Mouse (Mus musculus) liver, embryonic 16.5 days (tissue): ENCODE results near the gene Mc1r. TPM values are rescaled to one million over a fixed set of nuclear protein-coding genes. Genes with fewer than 3 reads are reported as not detected.
"Not testable (repeated sequence)": the region's sequence is repeated elsewhere in the genome, so short reads cannot be mapped to it uniquely, and the experiment has no call there.

Experiments used
- ATAC-seq: fragments of 200-750 bp; cut with Nextera tagmentation; 2 replicates; pipeline ENCODE4 v1.8.0; 2017; ENCODE audit warnings: low read depth, mild to moderate bottlenecking, moderate number of reproducible peaks, moderate library complexity
- H3K27ac ChIP-seq: fragments of 300-500 bp; sonication (generic); 2 replicates; pipeline ENCODE4 v1.5.1; 2014; ENCODE audit warnings: mild to moderate bottlenecking, low read length
- H3K27me3 ChIP-seq: fragments of 300-500 bp; sonication (generic); 2 replicates; pipeline ENCODE4 v1.6.1; 2014; ENCODE audit warnings: low read depth, low read length, mixed read lengths; ENCODE audit not compliant: control insufficient read depth, insufficient read depth
- H3K36me3 ChIP-seq: fragments of 300-500 bp; sonication (generic); 2 replicates; pipeline ENCODE4 v1.6.1; 2014; ENCODE audit warnings: mild to moderate bottlenecking; ENCODE audit not compliant: control insufficient read depth, insufficient read depth
- H3K4me1 ChIP-seq: fragments of 300-500 bp; sonication (generic); 2 replicates; pipeline ENCODE4 v1.6.1; 2014; ENCODE audit warnings: low read depth, low read length, mixed read lengths; ENCODE audit not compliant: control insufficient read depth
- H3K4me2 ChIP-seq: fragments of 300-500 bp; sonication (generic); 2 replicates; pipeline ENCODE4 v1.6.1; 2014; ENCODE audit warnings: low read depth, low read length, mixed read lengths
- H3K4me3 ChIP-seq: fragments of 300-500 bp; sonication (generic); 2 replicates; pipeline ENCODE4 v1.5.1; 2014; ENCODE audit warnings: low read depth, mild to moderate bottlenecking, low read length
- H3K9ac ChIP-seq: fragments of 300-500 bp; sonication (generic); 2 replicates; pipeline ENCODE4 v1.6.1; 2014; ENCODE audit warnings: low read depth, low read length
- H3K9me3 ChIP-seq: fragments of 300-500 bp; sonication (generic); replicated peaks from 2 replicates; pipeline ENCODE4 v1.6.1; 2016; ENCODE audit warnings: low read length; ENCODE audit not compliant: control insufficient read depth
- WGBS: fragments of 180-500 bp; shearing (Covaris S2); extraction: QIAGEN DNeasy Blood & Tissue Kit; methylation state at CpG from one replicate; pipeline ENCODE4 v1.1.7; 2014; ENCODE audit not compliant: insufficient replicate concordance; 5-methylcytosine and 5-hydroxymethylcytosine counted together
- polyA plus RNA-seq: library from polyadenylated mRNA; unstranded; fragments of >200 nt; fragmentation: Nextera tagmentation; extraction: Ambion mirVana; gene quantifications from 2 replicates; pipeline ENCODE4 v1.2.1, GENCODE M21; 2015

Gene Mc1r
- polyA plus RNA-seq, 1 experiment from 2014 or later = not detected

DNA sequence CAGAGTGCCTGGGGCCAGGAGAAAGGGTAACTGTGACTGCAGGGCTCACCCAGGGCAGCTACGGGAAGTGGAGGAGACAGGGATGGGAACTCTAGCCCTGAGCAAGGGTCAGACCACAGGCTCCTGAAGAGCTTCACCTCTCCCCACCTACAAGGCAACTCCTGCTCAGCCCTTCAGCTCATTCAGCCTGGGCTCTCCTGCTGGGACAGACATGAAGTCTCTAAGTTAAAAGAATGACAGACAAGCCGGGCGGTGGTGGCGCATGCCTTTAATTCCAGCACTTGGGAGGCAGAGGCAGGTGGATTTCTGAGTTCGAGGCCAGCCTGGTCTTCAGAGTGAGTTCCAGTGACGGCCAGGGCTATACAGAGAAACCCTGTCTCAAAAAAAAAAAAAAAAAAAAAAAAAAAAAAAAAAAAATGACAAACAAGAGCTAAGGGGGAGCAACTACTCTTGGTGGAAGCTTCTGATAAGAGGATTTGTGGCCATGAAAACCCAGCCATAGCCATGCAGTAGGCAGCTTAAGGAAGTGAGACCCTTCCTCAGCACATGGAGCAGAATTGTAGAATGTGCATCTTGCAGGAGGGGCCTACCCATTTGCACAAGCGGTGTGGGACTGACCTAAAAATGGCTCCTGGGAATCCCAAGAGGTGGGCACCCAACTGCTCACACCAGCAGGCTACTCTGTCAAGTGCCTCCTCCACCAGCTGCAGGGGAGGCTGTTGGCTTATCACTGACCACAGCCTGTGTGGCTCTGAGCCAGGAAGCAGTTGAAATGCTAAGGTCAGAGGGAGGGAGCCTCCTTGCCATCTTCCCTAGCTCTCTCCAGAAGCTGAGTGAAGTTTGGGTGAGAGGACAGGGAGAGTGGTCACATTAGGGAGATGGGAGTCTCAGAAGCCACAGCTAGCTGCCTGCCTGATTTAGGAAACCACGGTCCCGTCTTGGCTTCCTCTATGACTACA, 2.0 kb downstream of the Mc1r start:
- no peak overlapping the region for H3K9ac ChIP-seq
- H3K27me3 ChIP-seq = peaks cover 51% of the 10 kb centered on the region
- WGBS = 20% methylated on average over 9 of the region's 9 CpGs

DNA sequence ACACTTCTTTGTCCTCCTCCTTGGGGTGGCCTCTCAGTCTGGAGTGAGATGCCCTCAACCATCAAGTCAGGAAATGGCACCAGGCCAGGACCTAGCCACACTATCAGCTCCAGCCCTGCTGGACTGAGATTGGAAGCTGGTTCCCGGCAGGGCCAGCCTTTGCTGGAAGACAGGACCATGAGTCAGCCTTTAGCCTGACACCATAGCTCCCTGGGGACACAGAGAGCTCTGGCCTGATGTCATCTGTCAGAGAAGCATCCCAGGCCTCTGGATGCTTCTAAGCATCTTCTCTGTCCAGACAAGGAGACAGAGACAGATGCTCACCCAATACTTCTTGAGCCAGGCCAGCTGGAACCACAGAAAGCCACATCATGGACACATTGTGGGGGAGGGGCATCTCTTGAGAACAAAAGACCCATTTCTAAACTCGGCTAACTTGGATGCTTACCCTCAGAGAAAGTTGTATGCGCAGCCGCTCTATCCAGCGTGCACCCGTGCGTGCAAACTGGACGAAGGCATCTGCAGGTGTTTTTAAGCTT, 3.2 kb downstream of the Mc1r start:
- H3K4me3 ChIP-seq = no peak overlapping the region
- H3K36me3 ChIP-seq = no peaks in the 10 kb centered on the region
- H3K9me3 ChIP-seq = no peaks in the 10 kb centered on the region
- WGBS = 67% methylated on average over 8 of the region's 8 CpGs
- no peak overlapping the region for H3K9ac ChIP-seq
- ATAC-seq = 0 out of 2 replicates have a peak, but pooled peaks have one; percentile 9
- H3K27me3 ChIP-seq = peaks cover 51% of the 10 kb centered on the region
- H3K27ac ChIP-seq = no peak overlapping the region
- no peak overlapping the region for H3K4me2 ChIP-seq
- peaks cover 48% of the 10 kb centered on the region for H3K4me1 ChIP-seq

More for the DNA sequence above, 2.0 kb downstream of the Mc1r start:
- Histone ChIP-seq H3K27ac (no peak overlapping the region), H3K36me3 (no peaks in the 10 kb centered on the region), H3K4me3 (no peak overlapping the region), H3K4me2 (peak overlapping the region; percentile 18; the same call in 1 of the 2 replicates), H3K9me3 (no peaks in the 10 kb centered on the region), H3K4me1 (peaks cover 48% of the 10 kb centered on the region)
- peak; percentile 68 for ATAC-seq

DNA sequence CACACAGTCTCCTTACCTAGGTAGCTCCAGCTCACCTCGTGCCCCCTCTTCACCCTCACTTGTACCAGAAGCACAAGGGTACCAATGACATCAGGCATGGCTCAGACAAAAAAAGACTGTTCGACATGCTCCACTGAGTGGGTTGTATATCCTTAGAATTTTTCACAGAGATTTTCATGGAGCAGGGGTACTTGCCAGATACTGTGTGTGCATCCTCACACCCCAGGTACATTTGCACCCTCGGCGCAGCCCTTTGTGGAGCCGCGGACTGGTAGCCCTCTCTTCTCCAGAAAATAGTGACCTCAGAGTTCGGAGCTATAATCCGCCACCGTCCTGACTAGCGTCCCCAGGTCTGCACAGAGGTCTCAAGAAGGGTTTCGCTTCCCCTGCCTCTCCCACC, 3.9 kb downstream of the Mc1r start:
- H3K4me1 ChIP-seq = peaks cover 48% of the 10 kb centered on the region
- H3K4me3 ChIP-seq = no peak overlapping the region
- H3K27ac ChIP-seq = no peak overlapping the region
- peaks cover 51% of the 10 kb centered on the region for H3K27me3 ChIP-seq
- no peak for ATAC-seq
- 18% methylated on average over 11 of the region's 11 CpGs for WGBS
- no peak overlapping the region; the same call in 1 of the 2 replicates for H3K4me2 ChIP-seq
- no peaks in the 10 kb centered on the region for H3K36me3 ChIP-seq
- no peaks in the 10 kb centered on the region for H3K9me3 ChIP-seq
- no peak overlapping the region for H3K9ac ChIP-seq

DNA sequence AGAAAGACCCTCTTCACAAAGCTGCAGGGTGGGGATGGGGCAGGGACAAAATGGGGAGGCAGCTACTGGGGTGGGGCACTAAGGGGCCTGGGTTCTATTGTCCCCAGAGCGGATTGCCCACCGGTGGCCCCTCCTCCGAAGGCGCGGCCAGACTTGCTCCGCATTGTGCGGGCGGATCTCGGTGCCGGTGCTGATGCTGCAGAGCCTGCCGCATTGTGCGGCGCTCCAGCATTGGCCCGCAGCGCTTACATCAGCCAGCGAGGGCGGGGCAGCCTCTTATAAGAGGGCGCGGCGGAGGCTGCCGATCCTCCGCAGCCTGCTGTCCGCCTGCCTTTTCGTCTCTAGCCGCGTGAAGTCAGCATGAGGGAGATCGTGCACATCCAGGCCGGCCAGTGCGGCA, 4.3 kb downstream of the Mc1r start, which contains the start of gene Tubb3:
Gene Tubb3, plus strand, starts transcription at position 179 of the 400 bp plus-strand sequence.
- H3K4me2 ChIP-seq = peak within 1 kb of the TSS; percentile 31
- no peaks in the 10 kb centered on the region for H3K36me3 ChIP-seq
- H3K4me3 ChIP-seq = peak within 1 kb of the TSS; percentile 7
- WGBS = under 1% methylated on average over 29 of the region's 29 CpGs
- no peaks in the 10 kb centered on the region for H3K9me3 ChIP-seq
- H3K27ac ChIP-seq = no peak within 1 kb of the TSS
- H3K27me3 ChIP-seq = peaks cover 51% of the 10 kb centered on the region
- peak; percentile 64 for ATAC-seq
- no peak within 1 kb of the TSS for H3K9ac ChIP-seq
- peaks cover 48% of the 10 kb centered on the region for H3K4me1 ChIP-seq

DNA sequence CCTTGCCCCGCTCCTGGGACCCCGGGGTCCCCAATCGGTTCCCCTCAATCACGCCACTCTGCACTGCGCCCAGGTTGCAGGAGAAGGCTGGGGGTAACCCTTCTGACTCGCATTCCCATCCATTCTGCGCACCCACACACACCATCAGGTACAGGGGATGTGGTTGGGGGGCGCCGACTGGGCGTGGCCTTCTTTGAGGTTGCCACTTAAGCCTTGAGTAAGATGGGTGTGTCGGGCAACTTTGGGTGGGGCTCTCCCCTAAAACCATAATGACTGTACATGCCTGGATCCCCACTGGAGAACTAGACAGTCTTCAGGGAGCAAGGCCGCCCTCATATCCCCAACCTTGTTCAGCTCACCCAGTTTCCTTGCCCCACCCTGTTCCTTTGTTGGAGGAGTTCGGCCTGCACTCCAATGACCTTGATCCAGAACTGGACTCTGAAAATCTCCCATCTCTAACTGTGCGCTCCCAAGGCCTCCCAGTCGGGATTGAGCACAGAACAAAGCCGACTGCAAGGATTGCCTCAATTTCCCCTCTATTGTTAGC, 4.9 kb downstream of the Mc1r start:
- no peak for ATAC-seq
- Histone ChIP-seq H3K4me3 (peak overlapping the region; percentile 7), H3K36me3 (no peaks in the 10 kb centered on the region), H3K4me1 (peaks cover 53% of the 10 kb centered on the region), H3K9ac (no peak overlapping the region), H3K27ac (no peak overlapping the region), H3K27me3 (peaks cover 51% of the 10 kb centered on the region), H3K9me3 (no peaks in the 10 kb centered on the region), H3K4me2 (peak overlapping the region; percentile 31)
- WGBS = 8% methylated on average over 16 of the region's 16 CpGs

DNA sequence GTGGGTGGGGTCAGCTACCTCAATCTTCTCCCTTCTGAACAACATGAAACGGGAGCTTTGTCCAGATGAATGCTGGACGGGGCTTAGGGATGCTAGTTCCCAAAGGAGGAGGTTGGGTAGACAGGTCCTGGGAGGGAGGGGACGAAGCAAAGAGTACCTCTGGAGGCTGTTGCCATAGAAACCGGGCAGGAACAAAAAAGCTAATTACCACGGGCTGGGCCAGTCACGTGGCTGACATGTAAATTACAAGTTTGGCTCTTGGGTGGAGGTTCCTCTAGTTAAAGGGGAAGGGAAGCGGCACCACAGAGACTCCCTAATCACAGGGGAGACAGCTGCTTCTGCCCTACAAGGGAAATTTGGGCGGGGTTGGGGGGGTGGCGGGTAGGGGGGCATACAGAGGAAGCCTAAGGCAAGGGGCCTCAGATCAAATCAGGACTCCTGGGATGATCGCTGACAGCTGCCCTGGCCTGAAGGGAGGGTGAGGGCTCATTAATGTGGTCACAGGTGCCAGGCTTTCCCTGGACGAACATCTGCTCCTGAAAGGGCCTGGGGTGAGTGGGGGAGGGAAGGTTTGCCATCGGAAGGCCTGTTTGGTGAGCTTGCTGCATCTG, 5.8 kb downstream of the Mc1r start:
- Histone ChIP-seq H3K9ac (no peak overlapping the region), H3K4me3 (no peak overlapping the region), H3K27me3 (peaks cover 49% of the 10 kb centered on the region), H3K4me1 (peaks cover 50% of the 10 kb centered on the region), H3K27ac (no peak overlapping the region), H3K4me2 (no peak overlapping the region), H3K36me3 (no peaks in the 10 kb centered on the region), H3K9me3 (no peaks in the 10 kb centered on the region)
- ATAC-seq = no peak
- WGBS = under 1% methylated on average over 12 of the region's 12 CpGs

DNA sequence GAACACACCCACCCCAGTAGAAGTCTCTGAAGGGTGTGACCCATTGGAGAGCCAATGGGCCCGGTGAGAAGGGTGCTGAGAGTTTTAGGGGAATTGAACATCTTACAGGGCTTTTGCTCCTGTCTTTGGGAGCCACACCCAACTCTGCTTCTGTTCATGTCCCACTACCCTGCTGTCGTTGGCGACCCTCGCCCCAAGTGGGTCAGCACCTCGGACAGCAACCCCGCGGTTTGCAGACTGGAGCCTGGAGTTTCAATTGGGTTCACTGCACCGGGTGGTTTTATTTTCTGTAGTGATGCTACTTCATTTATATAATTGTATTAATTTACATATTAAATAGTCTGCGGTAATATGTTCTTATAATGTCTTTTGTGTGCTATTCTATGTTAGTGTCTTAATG, 7.3 kb downstream of the Mc1r start:
- Histone ChIP-seq H3K27me3 (peaks cover 40% of the 10 kb centered on the region), H3K4me2 (no peak overlapping the region), H3K9me3 (no peaks in the 10 kb centered on the region), H3K27ac (no peak overlapping the region), H3K9ac (no peak overlapping the region), H3K4me3 (no peak overlapping the region), H3K36me3 (no peaks in the 10 kb centered on the region), H3K4me1 (peaks cover 35% of the 10 kb centered on the region)
- 8% methylated on average over 9 of the region's 9 CpGs for WGBS
- no peak for ATAC-seq

DNA sequence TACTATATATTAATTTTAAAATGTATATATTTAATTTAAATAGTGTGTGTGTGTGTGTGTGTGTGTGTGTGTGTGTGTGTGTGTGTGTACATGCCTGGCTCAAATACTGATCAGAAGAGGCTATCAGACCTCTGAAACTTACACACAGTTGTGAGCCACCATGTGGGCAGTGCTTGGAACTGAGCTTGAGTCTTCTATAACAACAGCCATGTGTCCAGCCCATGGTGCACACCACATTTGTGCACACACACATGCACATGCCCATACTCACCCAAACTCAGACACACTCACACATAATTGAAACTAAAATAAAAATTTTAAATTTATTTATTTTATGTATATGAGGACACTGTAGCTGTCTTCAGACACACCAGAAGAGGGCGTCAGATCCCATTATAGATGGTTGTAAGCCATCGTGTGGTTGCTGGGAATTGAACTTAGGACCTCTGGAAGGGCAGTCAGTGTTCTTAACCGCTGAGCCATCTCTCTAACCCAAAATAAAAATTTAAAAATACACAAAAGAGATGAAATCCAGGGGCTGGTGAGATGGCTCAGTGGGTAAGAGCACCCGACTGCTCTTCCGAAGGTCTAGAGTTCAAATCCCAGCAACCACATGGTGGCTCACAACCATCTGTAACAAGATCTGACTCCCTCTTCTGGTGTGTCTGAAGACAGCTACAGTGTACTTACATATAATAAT, 8.2 kb downstream of the Mc1r start:
- WGBS = 61% methylated on average over 5 of the region's 5 CpGs
- not testable (repeated sequence) for H3K9ac ChIP-seq, H3K36me3 ChIP-seq, H3K9me3 ChIP-seq, H3K4me3 ChIP-seq, H3K27ac ChIP-seq, H3K4me2 ChIP-seq, ATAC-seq
- H3K27me3 ChIP-seq = peaks cover 32% of the 10 kb centered on the region
- peaks cover 26% of the 10 kb centered on the region for H3K4me1 ChIP-seq
